17 mouse cellular contexts compared by ENCODE assay signal in genomic region chr12:91781432-91781831, GRCm38 (mm10).
"Had no signal": no experiment of that assay in that cellular context is flagged by ENCODE, and none has a peak within 500 bp of the region (broad histone marks: within the 10 kb centered on the region; RNA-seq: fewer than 3 reads in every experiment).

No protein-coding gene starts in this region.

- H3K9me3 ChIP-seq: neural tube, embryonic 12.5 days; neural tube, embryonic 13.5 days; neural tube, embryonic 15.5 days; stomach, embryonic 15.5 days had no signal

- H3K27ac ChIP-seq: neural tube, embryonic 12.5 days; neural tube, embryonic 13.5 days; neural tube, embryonic 15.5 days; stomach, embryonic 15.5 days; stomach, postnatal 0 days had no signal

- DNase-seq: retina, postnatal 1 day; right cerebral cortex, adult 18-20 months; right cerebral cortex, postnatal 14 days; right cerebral cortex, postnatal 25 days; right cerebral cortex, postnatal 4 days; spleen, adult 18-20 months; thymus, adult 18-20 months; thymus, adult 2 months; thymus, postnatal 14 days; thymus, postnatal 25 days; thymus, postnatal 36 days; thymus, postnatal 4 days had no signal

- H3K27me3 ChIP-seq: neural tube, embryonic 12.5 days; neural tube, embryonic 13.5 days; neural tube, embryonic 15.5 days; stomach, embryonic 15.5 days had no signal

- H3K36me3 ChIP-seq: neural tube, embryonic 12.5 days; neural tube, embryonic 13.5 days; neural tube, embryonic 15.5 days; stomach, embryonic 15.5 days had no signal

- H3K4me3 ChIP-seq: neural tube, embryonic 12.5 days; neural tube, embryonic 13.5 days; neural tube, embryonic 15.5 days; stomach, embryonic 15.5 days had no signal

- H3K9ac ChIP-seq: neural tube, embryonic 12.5 days; neural tube, embryonic 13.5 days; neural tube, embryonic 15.5 days; stomach, embryonic 15.5 days had no signal

- H3K4me2 ChIP-seq: neural tube, embryonic 12.5 days; neural tube, embryonic 13.5 days; neural tube, embryonic 15.5 days; stomach, embryonic 15.5 days had no signal
